Mouse (Mus musculus) erythroblast, embryonic 14.5 days (primary cell): Measurements from ENCODE around the gene Elovl7. TPM values are rescaled to one million over a fixed set of nuclear protein-coding genes. Genes with fewer than 3 reads are reported as not detected.

Experiments
- H3K27me3 ChIP-seq: 2 replicates; pipeline ENCODE4 v1.6.1; 2012; ENCODE audit warnings: inconsistent platforms; ENCODE audit not compliant: control insufficient read depth
- H3K36me3 ChIP-seq: 2 replicates; pipeline ENCODE4 v1.6.1; 2012; ENCODE audit warnings: mild to moderate bottlenecking, inconsistent platforms; ENCODE audit not compliant: control insufficient read depth
- H3K4me1 ChIP-seq: 2 replicates; pipeline ENCODE4 v1.6.1; 2012; ENCODE audit warnings: inconsistent platforms; ENCODE audit not compliant: control insufficient read depth
- H3K4me3 ChIP-seq: replicated peaks from 2 replicates; pipeline ENCODE3; 2012; ENCODE audit warnings: moderate library complexity, mild to moderate bottlenecking, inconsistent platforms
- H3K9me3 ChIP-seq: 2 replicates; pipeline ENCODE4 v1.6.1; 2012; ENCODE audit warnings: low read length, inconsistent platforms, mixed read lengths; ENCODE audit not compliant: control insufficient read depth
- GATA1 ChIP-seq: IDR thresholded peaks from 2 replicates; pipeline ENCODE4 v1.6.1; 2012; ENCODE audit warnings: low read length, inconsistent platforms, mixed read lengths
- TAL1 ChIP-seq: IDR thresholded peaks from 3 replicates; pipeline ENCODE4 v1.6.1; 2012; ENCODE audit warnings: low read length, inconsistent platforms, mixed read lengths
- polyA plus RNA-seq: library from polyadenylated mRNA; stranded (reverse); fragments of >175 nt; gene quantifications from 2 replicates; pipeline ENCODE4 v1.2.3, GENCODE M21; 2012

The Elovl7 gene
- polyA plus RNA-seq, 1 experiment, result not detected

- Histone ChIP-seq H3K27me3 (no peaks in the 10 kb centered on the region), H3K36me3 (no peaks in the 10 kb centered on the region), H3K9me3 (no peaks in the 10 kb centered on the region), H3K4me3 (no peak overlapping the region), H3K4me1 (no peaks in the 10 kb centered on the region)
- TF ChIP-seq GATA1 (no peak), TAL1 (no peak)
These were observed 53.8 kb downstream of the Elovl7 start for GRCm38 (mm10) chr13:108267841-108268634.

- no peaks in the 10 kb centered on the region for H3K9me3 ChIP-seq
- TF ChIP-seq GATA1, result no peak
- no peak for TF ChIP-seq TAL1
- no peaks in the 10 kb centered on the region for H3K27me3 ChIP-seq
- no peaks in the 10 kb centered on the region for H3K36me3 ChIP-seq
- H3K4me3 ChIP-seq, result no peak overlapping the region
- no peaks in the 10 kb centered on the region for H3K4me1 ChIP-seq
These were observed 57.4 kb downstream of the Elovl7 start for GRCm38 (mm10) chr13:108271458-108272148.

GRCm38 (mm10) chr13:108272332-108272731 lies 58.1 kb downstream of the Elovl7 start:
- no peak overlapping the region for H3K4me3 ChIP-seq
- no peaks in the 10 kb centered on the region for H3K27me3 ChIP-seq
- no peaks in the 10 kb centered on the region for H3K9me3 ChIP-seq
- no peaks in the 10 kb centered on the region for H3K4me1 ChIP-seq
- no peaks in the 10 kb centered on the region for H3K36me3 ChIP-seq
- TF ChIP-seq TAL1, result no peak
- no peak for TF ChIP-seq GATA1

- TF ChIP-seq GATA1 (no peak), TAL1 (no peak)
- Histone ChIP-seq H3K36me3 (no peaks in the 10 kb centered on the region), H3K4me1 (no peaks in the 10 kb centered on the region), H3K4me3 (no peak overlapping the region), H3K27me3 (no peaks in the 10 kb centered on the region), H3K9me3 (no peaks in the 10 kb centered on the region)
These were observed 58.8 kb downstream of the Elovl7 start for GRCm38 (mm10) chr13:108273034-108273433.

GRCm38 (mm10) chr13:108273456-108273855 lies 59.3 kb downstream of the Elovl7 start:
- Histone ChIP-seq H3K9me3 (no peaks in the 10 kb centered on the region), H3K27me3 (no peaks in the 10 kb centered on the region), H3K4me3 (no peak overlapping the region), H3K4me1 (no peaks in the 10 kb centered on the region), H3K36me3 (no peaks in the 10 kb centered on the region)
- no peak for TF ChIP-seq GATA1
- no peak for TF ChIP-seq TAL1

- H3K4me1 ChIP-seq, result no peaks in the 10 kb centered on the region
- no peaks in the 10 kb centered on the region for H3K36me3 ChIP-seq
- no peak for TF ChIP-seq GATA1
- no peak for TF ChIP-seq TAL1
- H3K27me3 ChIP-seq, result no peaks in the 10 kb centered on the region
- H3K9me3 ChIP-seq, result no peaks in the 10 kb centered on the region
- no peak overlapping the region for H3K4me3 ChIP-seq
These were observed 62.4 kb downstream of the Elovl7 start for GRCm38 (mm10) chr13:108276561-108276960.

GRCm38 (mm10) chr13:108277320-108277719 lies 63.1 kb downstream of the Elovl7 start:
- Histone ChIP-seq H3K27me3 (no peaks in the 10 kb centered on the region), H3K36me3 (no peaks in the 10 kb centered on the region)
- TF ChIP-seq GATA1 (no peak), TAL1 (no peak)

GRCm38 (mm10) chr13:108278592-108278991 lies 64.4 kb downstream of the Elovl7 start:
- H3K9me3 ChIP-seq, result no peaks in the 10 kb centered on the region
- no peaks in the 10 kb centered on the region for H3K27me3 ChIP-seq
- no peaks in the 10 kb centered on the region for H3K4me1 ChIP-seq
- TF ChIP-seq GATA1, result no peak
- no peak for TF ChIP-seq TAL1
- H3K36me3 ChIP-seq, result no peaks in the 10 kb centered on the region
- H3K4me3 ChIP-seq, result no peak overlapping the region

More at GRCm38 (mm10) chr13:108277320-108277719, 63.1 kb downstream of the Elovl7 start:
- no peaks in the 10 kb centered on the region for H3K9me3 ChIP-seq
- no peaks in the 10 kb centered on the region for H3K4me1 ChIP-seq
- no peak overlapping the region for H3K4me3 ChIP-seq

GRCm38 (mm10) chr13:108284312-108284711 lies 70.1 kb downstream of the Elovl7 start:
- no peak overlapping the region for H3K4me3 ChIP-seq
- TF ChIP-seq GATA1 (no peak), TAL1 (no peak)
- H3K36me3 ChIP-seq, result no peaks in the 10 kb centered on the region
- H3K4me1 ChIP-seq, result no peaks in the 10 kb centered on the region
- no peaks in the 10 kb centered on the region for H3K9me3 ChIP-seq
- H3K27me3 ChIP-seq, result no peaks in the 10 kb centered on the region
